Mouse (Mus musculus) kidney, postnatal 14 days (tissue): ENCODE data around the gene Zfp870.
"Not testable (repeated sequence)": the region's sequence is repeated elsewhere in the genome, so short reads cannot be mapped to it uniquely, and the experiment has no call there.

ENCODE experiments used
- DNase-seq: peaks from one replicate; pipeline ENCODE4 v3.0.0; 2022; ENCODE audit warnings: mixed read lengths

The Zfp870 gene

DNA sequence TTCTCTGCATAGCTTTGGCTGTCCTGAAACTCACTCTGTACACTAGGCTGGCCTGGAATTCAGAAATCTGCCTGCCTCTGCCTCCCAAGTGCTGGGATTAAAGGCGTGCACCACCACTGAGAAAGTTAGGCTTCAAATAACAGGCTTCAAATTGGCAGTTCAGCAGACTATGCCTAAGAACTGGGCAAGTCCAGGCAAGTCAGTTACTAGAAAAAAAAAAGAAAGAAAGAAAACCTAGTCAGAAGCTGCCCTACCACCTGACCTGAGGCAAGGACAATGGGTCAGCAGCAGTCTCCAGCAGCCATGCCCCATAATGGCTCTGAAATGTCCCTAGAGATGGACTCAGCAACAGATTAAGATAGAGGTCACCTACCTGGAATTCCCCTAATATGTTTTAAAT, 20.0 kb downstream of the Zfp870 start:
- DNase-seq: no peak

DNA sequence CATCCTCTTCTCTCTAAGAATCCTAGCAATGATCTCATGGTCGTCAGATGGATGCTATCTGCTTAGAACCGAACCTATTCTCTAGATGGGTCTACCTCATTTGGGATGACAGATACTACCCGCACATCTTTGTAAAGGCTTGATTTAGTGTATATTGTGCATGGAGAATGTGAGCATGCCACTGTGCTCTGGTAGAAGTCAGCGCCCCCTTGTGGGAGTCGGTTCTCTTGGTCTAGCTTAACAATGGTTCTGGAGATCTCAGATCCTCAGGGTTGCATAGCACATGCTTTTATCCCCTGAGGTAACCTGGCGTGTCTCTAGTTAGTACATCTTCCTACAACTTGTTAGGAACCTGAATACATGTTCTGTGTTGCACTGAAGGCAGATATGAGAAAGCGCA, 24.2 kb downstream of the Zfp870 start:
- DNase-seq: not testable (repeated sequence)

DNA sequence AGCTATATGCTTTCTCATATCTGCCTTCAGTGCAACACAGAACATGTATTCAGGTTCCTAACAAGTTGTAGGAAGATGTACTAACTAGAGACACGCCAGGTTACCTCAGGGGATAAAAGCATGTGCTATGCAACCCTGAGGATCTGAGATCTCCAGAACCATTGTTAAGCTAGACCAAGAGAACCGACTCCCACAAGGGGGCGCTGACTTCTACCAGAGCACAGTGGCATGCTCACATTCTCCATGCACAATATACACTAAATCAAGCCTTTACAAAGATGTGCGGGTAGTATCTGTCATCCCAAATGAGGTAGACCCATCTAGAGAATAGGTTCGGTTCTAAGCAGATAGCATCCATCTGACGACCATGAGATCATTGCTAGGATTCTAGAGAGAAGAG, 34.7 kb downstream of the Zfp870 start:
- not testable (repeated sequence) for DNase-seq

DNA sequence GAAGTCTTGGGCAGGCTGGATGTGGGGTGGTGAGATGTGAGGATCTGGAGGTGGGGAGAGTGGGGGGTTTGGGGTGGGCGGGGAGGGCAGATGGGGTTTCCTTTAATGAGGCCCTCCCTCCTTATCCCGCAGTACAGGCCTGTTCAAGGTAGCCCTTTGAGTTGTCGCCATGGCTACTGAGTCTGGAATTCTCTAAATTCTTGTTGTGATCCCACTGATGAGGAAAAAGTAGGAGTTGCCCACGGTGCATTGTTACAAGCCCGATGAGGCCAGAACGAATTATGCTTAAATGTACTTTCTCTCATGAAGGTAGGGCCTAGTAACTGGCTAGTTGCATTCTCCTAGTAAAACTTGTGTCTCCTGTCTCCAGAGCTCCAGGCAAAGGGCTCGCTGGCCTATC, 39.9 kb downstream of the Zfp870 start:
- DNase-seq: no peak

DNA sequence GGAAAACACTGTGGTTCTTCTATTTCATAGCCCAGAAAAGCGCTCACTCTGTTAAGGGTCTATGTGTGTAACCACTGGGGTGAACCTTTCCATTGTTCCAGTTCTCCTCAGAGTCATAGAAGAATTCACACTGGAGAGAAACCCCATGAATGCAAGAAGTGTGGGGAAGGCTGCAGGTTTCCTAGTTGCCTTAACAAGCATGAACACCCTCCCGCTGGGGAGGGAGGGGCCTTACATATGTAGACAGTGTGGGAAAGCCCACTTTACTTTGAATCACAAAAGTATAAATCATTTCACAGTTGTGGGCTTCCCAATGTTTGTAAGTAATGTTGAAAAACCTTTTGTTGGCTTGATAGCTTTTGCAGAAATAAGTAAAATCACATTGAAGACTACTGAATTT, 50.1 kb downstream of the Zfp870 start:
- DNase-seq: no peak

DNA sequence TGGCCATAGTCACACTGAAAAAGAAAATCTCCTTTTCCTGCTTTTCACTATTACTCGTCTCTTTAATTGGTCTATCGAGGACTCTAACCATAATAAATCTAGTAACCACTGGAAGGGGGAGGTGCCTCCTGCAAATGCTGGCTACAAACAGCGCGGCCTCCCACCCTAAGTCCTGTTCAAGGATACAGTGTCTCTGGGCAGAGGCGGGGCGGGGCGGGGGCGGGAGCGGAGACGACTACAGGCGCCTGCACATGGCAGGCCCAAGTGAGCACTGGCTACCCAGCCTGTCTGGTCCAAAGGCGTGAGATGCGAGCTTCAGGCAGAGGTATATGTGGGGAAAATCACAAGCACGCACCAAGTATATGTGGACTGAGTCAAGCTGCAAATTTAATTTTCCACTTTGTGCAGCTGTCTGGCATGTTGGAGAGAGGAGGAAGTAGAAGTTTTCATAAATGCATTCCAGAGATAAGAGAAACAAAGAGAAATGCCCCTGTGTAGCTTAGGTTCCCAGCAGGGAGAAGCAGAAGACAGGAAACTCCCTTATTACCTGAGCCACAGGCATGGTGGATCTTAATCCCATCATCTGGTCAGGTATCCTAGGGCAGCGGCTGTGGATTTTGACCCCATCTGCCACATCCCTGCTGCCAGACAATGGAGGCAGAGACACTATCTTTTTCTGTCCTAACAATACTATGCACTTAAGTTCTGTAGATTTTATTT, 52.2 kb downstream of the Zfp870 start:
- DNase-seq: peak; percentile 34

DNA sequence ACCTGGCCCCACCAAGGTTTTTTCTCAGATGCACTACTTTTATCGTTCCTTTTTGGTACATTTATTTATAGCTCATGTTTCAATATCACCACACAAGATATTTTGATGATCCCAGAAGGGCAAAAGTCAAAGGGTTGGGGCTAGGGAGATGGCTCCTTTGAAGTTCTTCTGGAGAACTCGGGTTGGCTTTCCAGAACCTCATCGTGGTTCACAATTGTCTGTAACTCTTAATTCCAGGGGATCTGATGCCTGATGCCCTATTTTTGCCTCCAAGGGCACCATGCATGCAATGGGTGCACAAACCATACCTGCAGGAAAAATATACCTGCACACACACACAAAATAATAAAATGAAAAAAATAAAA, 61.0 kb downstream of the Zfp870 start:
- no peak for DNase-seq

DNA sequence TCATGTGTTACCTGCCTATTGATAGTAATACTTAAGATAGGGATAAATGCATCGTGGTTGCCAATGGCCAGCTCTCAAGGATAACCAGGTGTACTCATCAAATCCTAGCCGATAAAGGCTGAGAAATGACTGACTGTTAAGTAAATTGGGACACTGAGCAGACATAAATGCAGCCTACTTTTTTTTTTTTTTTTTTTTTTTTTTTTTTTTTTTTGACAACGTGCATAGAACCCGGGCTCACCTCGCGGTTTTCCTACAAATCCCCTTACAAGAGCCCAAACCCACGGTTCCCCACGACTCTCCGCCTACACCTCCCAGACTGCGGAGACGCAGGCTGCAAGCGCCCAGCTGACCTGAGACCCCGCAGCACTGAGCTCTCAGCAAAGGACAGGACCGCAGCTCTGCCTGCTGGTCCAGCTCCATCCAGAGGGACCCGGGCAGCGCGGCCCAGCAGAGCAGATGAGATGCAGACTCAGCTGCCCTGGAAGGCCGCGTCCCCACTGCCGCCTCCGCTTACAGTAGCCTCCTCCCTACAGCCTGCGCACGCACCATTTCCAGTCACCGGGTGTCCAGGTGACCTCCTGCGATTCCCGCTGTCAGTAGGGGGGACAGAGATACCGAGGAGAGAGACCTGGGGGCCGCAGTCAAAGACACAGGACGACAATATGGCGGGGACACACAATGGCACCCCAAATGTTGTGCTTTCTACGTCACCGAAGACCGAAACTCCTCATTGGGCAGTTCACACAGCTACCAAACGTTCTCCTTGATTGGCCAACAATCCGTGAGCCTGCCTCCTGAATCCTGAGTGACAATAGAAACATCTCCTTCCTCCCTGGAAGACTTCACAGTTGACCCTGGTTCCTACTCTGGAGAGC, 61.7 kb downstream of the Zfp870 start, which contains the start of gene Zfp799:
TSS of gene Zfp799 (minus strand) at position 722 of the 878 bp plus-strand sequence.
- DNase-seq: peak; percentile 85
